Comparison of ENCODE assay signal across 12 mouse cellular contexts in genomic region chr19:56007433-56007832, GRCm38 (mm10).
DNase-seq lines count a peak whose midpoint lies in the region; TF ChIP-seq lines count a peak whose summit lies in the region.
"Had no signal": no experiment of that assay in that cellular context is flagged by ENCODE, and none has a peak within 500 bp of the region (broad histone marks: within the 10 kb centered on the region; RNA-seq: fewer than 3 reads in every experiment).

No protein-coding gene starts in this region.

- H3K4me1 ChIP-seq in testis, adult 2 months (ENCODE audit: control insufficient read depth, insufficient read depth, low read length), result peaks cover 12% of the 10 kb centered on the region

- peak; percentile 45 for TF ChIP-seq CTCF in layer of hippocampus, adult 2 months (conservative IDR thresholded peaks at IDR 0.05)
- TF ChIP-seq CTCF in testis, adult 2 months (IDR thresholded peaks at IDR 0.05; ENCODE audit: control insufficient read depth, insufficient read depth, insufficient replicate concordance, low read depth, low read length), result peak; percentile 62; the same call in 1 of the 2 replicates

- no peak overlapping the region for H3K27ac ChIP-seq in layer of hippocampus, adult 2 months
- no peak overlapping the region for H3K27ac ChIP-seq in testis, adult 2 months (ENCODE audit: control insufficient read depth, insufficient read depth, low read depth, low read length)
- H3K27ac ChIP-seq: forebrain, embryonic 13.5 days; midbrain, embryonic 15.5 days had no signal

- DNase-seq in layer of hippocampus, adult 2 months (ENCODE audit: low spot score in 2 of 2), result no peak
- DNase-seq in layer of hippocampus, adult 18-20 months (ENCODE audit: low spot score in 2 of 2), result no peak
- DNase-seq in testis, postnatal 10 days (ENCODE audit: low spot score), result no peak
- peak; percentile 4 for DNase-seq in MEL-GATA-1-ER (ENCODE audit: extremely low read depth, low read depth)
- DNase-seq in adrenal gland, postnatal 14 days, result no peak
- no peak for DNase-seq in ovary, postnatal 36 days (ENCODE audit: low spot score)
- DNase-seq: adrenal gland, postnatal 10 days; cerebellum, adult 9-10 months; gastrocnemius, postnatal 25 days had no signal

- H3K4me3 ChIP-seq in layer of hippocampus, adult 2 months, result no peak overlapping the region
- H3K4me3 ChIP-seq in testis, adult 2 months (ENCODE audit: control insufficient read depth, low read depth, low read length), result no peak overlapping the region
- H3K4me3 ChIP-seq: forebrain, embryonic 13.5 days; midbrain, embryonic 15.5 days had no signal

- no peaks in the 10 kb centered on the region for H3K36me3 ChIP-seq in testis, adult 2 months (ENCODE audit: control insufficient read depth, insufficient read depth, low read length)
- H3K36me3 ChIP-seq: midbrain, embryonic 15.5 days had no signal

- H3K27me3 ChIP-seq in testis, adult 2 months (ENCODE audit: control insufficient read depth, insufficient read depth, low read length), result no peaks in the 10 kb centered on the region
- H3K27me3 ChIP-seq: midbrain, embryonic 15.5 days had no signal

- TF ChIP-seq POLR2A in testis, adult 2 months (IDR thresholded peaks at IDR 0.05; ENCODE audit: control insufficient read depth, low read depth, low read length), result no peak
